Mouse (Mus musculus) G1E (cell line): ENCODE measurements around the gene Snapc3.

Experiments used
- CTCF ChIP-seq: IDR thresholded peaks from 2 replicates; pipeline ENCODE4 v1.5.1; 2012; ENCODE audit warnings: low read depth, low read length, inconsistent platforms, mixed read lengths
- GATA1 ChIP-seq: IDR thresholded peaks from 2 replicates; pipeline ENCODE4 v1.6.1; 2012; ENCODE audit warnings: borderline replicate concordance, low read length, inconsistent platforms, mixed read lengths
- POLR2AphosphoS5 ChIP-seq: IDR thresholded peaks from 2 replicates; pipeline ENCODE4 v1.6.1; 2012; ENCODE audit warnings: low read depth, low read length, inconsistent platforms; ENCODE audit not compliant: insufficient replicate concordance
- TAL1 ChIP-seq: conservative IDR thresholded peaks from 2 replicates; pipeline ENCODE4 v1.6.1; 2012; ENCODE audit warnings: low read depth, low read length, inconsistent platforms, mixed read lengths

DNA sequence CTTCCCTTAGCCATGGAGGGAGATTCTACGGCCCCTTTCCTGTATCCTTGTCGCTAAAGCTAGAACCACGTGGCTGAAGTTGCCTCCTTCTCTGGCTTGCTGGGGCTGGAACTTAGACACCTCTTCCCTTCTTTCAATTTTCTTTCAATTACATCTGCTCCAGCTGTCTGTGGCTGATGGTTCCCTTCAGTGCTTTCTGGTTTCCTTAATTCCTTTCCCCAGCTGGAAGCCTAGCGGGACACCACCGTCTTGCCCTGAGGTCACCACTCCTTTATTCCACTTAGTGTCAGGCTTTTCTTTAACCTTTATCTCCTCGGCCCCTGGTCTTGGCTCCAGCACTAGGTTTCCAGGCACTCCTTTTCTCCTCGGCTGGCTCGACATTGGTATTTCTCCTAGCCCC lies 93.6 kb downstream of the Snapc3 start:
- no peak for TF ChIP-seq CTCF
- no peak for TF ChIP-seq TAL1
- no peak for TF ChIP-seq GATA1
- no peak for TF ChIP-seq POLR2AphosphoS5
